20 mouse cellular contexts compared by ENCODE assay signal in genomic region chr16:50798095-50798494, GRCm38 (mm10).
"Had no signal": no experiment of that assay in that cellular context is flagged by ENCODE, and none has a peak within 500 bp of the region (broad histone marks: within the 10 kb centered on the region; RNA-seq: fewer than 3 reads in every experiment).

No protein-coding gene starts in this region.

- H3K4me2 ChIP-seq: limb, embryonic 12.5 days; limb, embryonic 15.5 days; liver, embryonic 11.5 days; lung, embryonic 15.5 days; midbrain, embryonic 11.5 days; neural tube, embryonic 13.5 days; stomach, embryonic 15.5 days had no signal

- H3K27ac ChIP-seq: limb, embryonic 12.5 days; limb, embryonic 15.5 days; liver, embryonic 14.5 days; lung, embryonic 15.5 days; neural tube, embryonic 13.5 days; stomach, embryonic 15.5 days had no signal

- H3K9me3 ChIP-seq: limb, embryonic 12.5 days; limb, embryonic 15.5 days; lung, embryonic 15.5 days; neural tube, embryonic 13.5 days; stomach, embryonic 15.5 days had no signal

- H3K27me3 ChIP-seq: limb, embryonic 12.5 days; limb, embryonic 15.5 days; lung, embryonic 15.5 days; neural tube, embryonic 13.5 days; stomach, embryonic 15.5 days had no signal

- ATAC-seq: liver, postnatal 0 days had no signal

- DNase-seq: kidney, adult 9 months; kidney, postnatal 14 days; kidney, postnatal 4 days; left cerebral cortex, postnatal 4 days; liver, postnatal 0 days; lung, postnatal 14 days; lung, postnatal 4 days; midbrain, embryonic 14.5 days; retina, postnatal 1 day; right cerebral cortex, postnatal 25 days; spleen, adult 18-20 months; thymus, postnatal 25 days had no signal

- H3K36me3 ChIP-seq: limb, embryonic 12.5 days; limb, embryonic 15.5 days; lung, embryonic 15.5 days; neural tube, embryonic 13.5 days; stomach, embryonic 15.5 days had no signal

- H3K9ac ChIP-seq: limb, embryonic 12.5 days; limb, embryonic 15.5 days; liver, embryonic 14.5 days; liver, postnatal 0 days; lung, embryonic 15.5 days; neural tube, embryonic 13.5 days; stomach, embryonic 15.5 days had no signal

- H3K4me3 ChIP-seq: limb, embryonic 12.5 days; limb, embryonic 15.5 days; lung, embryonic 15.5 days; neural tube, embryonic 13.5 days; stomach, embryonic 15.5 days had no signal

- H3K4me1 ChIP-seq: limb, embryonic 15.5 days; lung, embryonic 15.5 days; stomach, embryonic 15.5 days had no signal
